Mouse (Mus musculus) stomach, embryonic 15.5 days (tissue): ENCODE measurements around the gene Col5a2. TPM values are rescaled to one million over a fixed set of nuclear protein-coding genes. Genes with fewer than 3 reads are reported as not detected.
A peak's percentile ranks its signal among the peaks of the same experiment; 100 is the strongest.
"Not testable (repeated sequence)": the region's sequence is repeated elsewhere in the genome, so short reads cannot be mapped to it uniquely, and the experiment has no call there.

ENCODE experiments used
- ATAC-seq: fragments of 200-750 bp; cut with Nextera tagmentation; 2 replicates; pipeline ENCODE4 v1.8.0; 2017; ENCODE audit warnings: low read depth, moderate number of reproducible peaks, moderate TSS enrichment; ENCODE audit not compliant: insufficient read depth, low FRiP score
- H3K27ac ChIP-seq: fragments of 300-500 bp; sonication (generic); 2 replicates; pipeline ENCODE4 v1.5.1; 2015; ENCODE audit warnings: mild to moderate bottlenecking, inconsistent platforms
- H3K27me3 ChIP-seq: fragments of 300-500 bp; sonication (generic); replicated peaks from 2 replicates; pipeline ENCODE4 v1.6.1; 2015; ENCODE audit warnings: inconsistent platforms
- H3K36me3 ChIP-seq: fragments of 300-500 bp; sonication (generic); 2 replicates; pipeline ENCODE4 v1.6.1; 2015; ENCODE audit warnings: inconsistent platforms
- H3K4me1 ChIP-seq: fragments of 300-500 bp; sonication (generic); 2 replicates; pipeline ENCODE4 v1.6.1; 2015; ENCODE audit warnings: inconsistent platforms
- H3K4me2 ChIP-seq: fragments of 300-500 bp; sonication (generic); 2 replicates; pipeline ENCODE4 v1.6.1; 2015; ENCODE audit warnings: mild to moderate bottlenecking, inconsistent platforms
- H3K4me3 ChIP-seq: fragments of 300-500 bp; sonication (generic); replicated peaks from 2 replicates; pipeline ENCODE4 v1.5.1; 2015; ENCODE audit warnings: inconsistent platforms
- H3K9ac ChIP-seq: fragments of 300-500 bp; sonication (generic); 2 replicates; pipeline ENCODE4 v1.6.1; 2015; ENCODE audit warnings: inconsistent platforms
- H3K9me3 ChIP-seq: fragments of 300-500 bp; sonication (generic); 2 replicates; pipeline ENCODE4 v1.6.1; 2016; ENCODE audit warnings: inconsistent platforms
- WGBS: fragments of 180-500 bp; shearing (Covaris S2); methylation state at CpG from one replicate; pipeline ENCODE4 v1.1.7; 2015; 5-methylcytosine and 5-hydroxymethylcytosine counted together
- polyA plus RNA-seq: library from polyadenylated mRNA; unstranded; fragments of >200 nt; fragmentation: Nextera tagmentation; extraction: Ambion mirVana; gene quantifications from 2 replicates; pipeline ENCODE4 v1.2.1, GENCODE M21; 2015

The Col5a2 gene
- polyA plus RNA-seq, 1 experiment from 2014 or later, result 91.0 TPM

- Histone ChIP-seq H3K27me3 (no peaks in the 10 kb centered on the region), H3K9me3 (no peaks in the 10 kb centered on the region), H3K9ac (no peak overlapping the region), H3K4me3 (no peak overlapping the region), H3K4me2 (no peak overlapping the region), H3K27ac (no peak overlapping the region), H3K4me1 (no peaks in the 10 kb centered on the region), H3K36me3 (no peaks in the 10 kb centered on the region)
- 86% methylated on average over 4 of the region's 4 CpGs for WGBS
- no peak for ATAC-seq
Observed at GRCm38 (mm10) chr1:45492130-45492723, 10.9 kb downstream of the Col5a2 start.

GRCm38 (mm10) chr1:45490451-45490850 is 12.6 kb downstream of the Col5a2 start:
- Histone ChIP-seq H3K27ac (no peak overlapping the region), H3K4me2 (no peak overlapping the region), H3K36me3 (no peaks in the 10 kb centered on the region), H3K27me3 (no peaks in the 10 kb centered on the region), H3K9ac (no peak overlapping the region), H3K4me1 (no peaks in the 10 kb centered on the region), H3K4me3 (no peak overlapping the region), H3K9me3 (no peaks in the 10 kb centered on the region)
- no peak for ATAC-seq
- WGBS, result 89% methylated on average over 1 of the region's 1 CpGs

- H3K4me2 ChIP-seq, result no peak overlapping the region
- no peaks in the 10 kb centered on the region for H3K4me1 ChIP-seq
- H3K27ac ChIP-seq, result no peak overlapping the region
- no peak overlapping the region for H3K4me3 ChIP-seq
- H3K36me3 ChIP-seq, result no peaks in the 10 kb centered on the region
- ATAC-seq, result no peak
- no peak overlapping the region for H3K9ac ChIP-seq
- WGBS, result 59% methylated on average over 1 of the region's 1 CpGs
- H3K9me3 ChIP-seq, result no peaks in the 10 kb centered on the region
- H3K27me3 ChIP-seq, result no peaks in the 10 kb centered on the region
Observed at GRCm38 (mm10) chr1:45488291-45488690, 14.8 kb downstream of the Col5a2 start.

GRCm38 (mm10) chr1:45483001-45483400 is 20.1 kb downstream of the Col5a2 start:
- 80% methylated on average over 4 of the region's 4 CpGs for WGBS
- H3K4me3 ChIP-seq, result no peak overlapping the region
- no peaks in the 10 kb centered on the region for H3K9me3 ChIP-seq
- no peaks in the 10 kb centered on the region for H3K4me1 ChIP-seq
- H3K27me3 ChIP-seq, result no peaks in the 10 kb centered on the region
- H3K9ac ChIP-seq, result no peak overlapping the region
- H3K27ac ChIP-seq, result no peak overlapping the region
- no peak overlapping the region for H3K4me2 ChIP-seq
- H3K36me3 ChIP-seq, result no peaks in the 10 kb centered on the region
- no peak for ATAC-seq

- Histone ChIP-seq H3K36me3 (no peaks in the 10 kb centered on the region), H3K4me3 (no peak overlapping the region), H3K27ac (no peak overlapping the region), H3K4me2 (no peak overlapping the region), H3K27me3 (no peaks in the 10 kb centered on the region), H3K9me3 (no peaks in the 10 kb centered on the region), H3K9ac (no peak overlapping the region), H3K4me1 (no peaks in the 10 kb centered on the region)
- no peak for ATAC-seq
- WGBS, result 89% methylated on average over 1 of the region's 1 CpGs
Observed at GRCm38 (mm10) chr1:45481876-45482275, 21.2 kb downstream of the Col5a2 start.

- Histone ChIP-seq H3K36me3 (no peaks in the 10 kb centered on the region), H3K27me3 (no peaks in the 10 kb centered on the region), H3K4me3 (no peak overlapping the region), H3K4me2 (no peak overlapping the region), H3K27ac (no peak overlapping the region), H3K9me3 (no peaks in the 10 kb centered on the region), H3K9ac (no peak overlapping the region), H3K4me1 (no peaks in the 10 kb centered on the region)
- no peak for ATAC-seq
Observed at GRCm38 (mm10) chr1:45479087-45479486, 24.0 kb downstream of the Col5a2 start.

GRCm38 (mm10) chr1:45472751-45473150 is 30.3 kb downstream of the Col5a2 start:
- H3K4me1 ChIP-seq, result no peaks in the 10 kb centered on the region
- H3K4me3 ChIP-seq, result no peak overlapping the region
- H3K36me3 ChIP-seq, result no peaks in the 10 kb centered on the region
- 49% methylated on average over 4 of the region's 4 CpGs for WGBS
- H3K27me3 ChIP-seq, result no peaks in the 10 kb centered on the region
- no peak overlapping the region for H3K27ac ChIP-seq
- no peak overlapping the region for H3K9ac ChIP-seq
- H3K4me2 ChIP-seq, result no peak overlapping the region
- no peaks in the 10 kb centered on the region for H3K9me3 ChIP-seq
- no peak for ATAC-seq

- no peak overlapping the region for H3K4me2 ChIP-seq
- no peaks in the 10 kb centered on the region for H3K4me1 ChIP-seq
- no peak overlapping the region for H3K27ac ChIP-seq
- no peaks in the 10 kb centered on the region for H3K36me3 ChIP-seq
- no peak overlapping the region for H3K9ac ChIP-seq
- no peaks in the 10 kb centered on the region for H3K9me3 ChIP-seq
- ATAC-seq, result no peak
- H3K4me3 ChIP-seq, result no peak overlapping the region
- 91% methylated on average over 2 of the region's 2 CpGs for WGBS
- no peaks in the 10 kb centered on the region for H3K27me3 ChIP-seq
Observed at GRCm38 (mm10) chr1:45460767-45461166, 42.3 kb downstream of the Col5a2 start.

GRCm38 (mm10) chr1:45455763-45456162 is 47.3 kb downstream of the Col5a2 start:
- Histone ChIP-seq H3K4me2 (no peak overlapping the region), H3K27me3 (no peaks in the 10 kb centered on the region), H3K36me3 (no peaks in the 10 kb centered on the region), H3K27ac (no peak overlapping the region), H3K9me3 (no peaks in the 10 kb centered on the region), H3K4me1 (no peaks in the 10 kb centered on the region), H3K4me3 (no peak overlapping the region), H3K9ac (no peak overlapping the region)
- no peak for ATAC-seq
- WGBS, result 87% methylated on average over 1 of the region's 1 CpGs

GRCm38 (mm10) chr1:45448856-45449255 is 54.2 kb downstream of the Col5a2 start:
- Histone ChIP-seq H3K9ac (no peak overlapping the region), H3K4me3 (no peak overlapping the region), H3K36me3 (no peaks in the 10 kb centered on the region), H3K9me3 (no peaks in the 10 kb centered on the region), H3K27me3 (no peaks in the 10 kb centered on the region), H3K27ac (no peak overlapping the region), H3K4me2 (no peak overlapping the region), H3K4me1 (no peaks in the 10 kb centered on the region)
- WGBS, result 84% methylated on average over 1 of the region's 1 CpGs
- ATAC-seq, result no peak

- Histone ChIP-seq H3K27ac (no peak overlapping the region), H3K27me3 (no peaks in the 10 kb centered on the region), H3K9me3 (no peaks in the 10 kb centered on the region), H3K9ac (no peak overlapping the region), H3K36me3 (0 out of 2 replicates have a peak, but pooled peaks cover 6% of the 10 kb centered on the region), H3K4me2 (no peak overlapping the region), H3K4me3 (no peak overlapping the region), H3K4me1 (no peaks in the 10 kb centered on the region)
- peak; percentile 31; the same call in 1 of the 2 replicates for ATAC-seq
- WGBS, result 21% methylated on average over 3 of the region's 3 CpGs
Observed at GRCm38 (mm10) chr1:45431922-45432321, 71.2 kb downstream of the Col5a2 start.

- WGBS, result 71% methylated on average over 4 of the region's 4 CpGs
- no peak overlapping the region for H3K4me3 ChIP-seq
- H3K4me1 ChIP-seq, result no peaks in the 10 kb centered on the region
- no peak overlapping the region for H3K4me2 ChIP-seq
- no peak for ATAC-seq
- no peak overlapping the region for H3K27ac ChIP-seq
- H3K27me3 ChIP-seq, result no peaks in the 10 kb centered on the region
- H3K9me3 ChIP-seq, result no peaks in the 10 kb centered on the region
- 0 out of 2 replicates have a peak, but pooled peaks cover 9% of the 10 kb centered on the region for H3K36me3 ChIP-seq
- H3K9ac ChIP-seq, result no peak overlapping the region
Observed at GRCm38 (mm10) chr1:45430520-45430919, 72.6 kb downstream of the Col5a2 start.

- not testable (repeated sequence) for H3K36me3 ChIP-seq, ATAC-seq, H3K4me3 ChIP-seq, H3K27me3 ChIP-seq, H3K9me3 ChIP-seq, H3K27ac ChIP-seq, H3K9ac ChIP-seq, H3K4me1 ChIP-seq, H3K4me2 ChIP-seq
- 77% methylated on average over 5 of the region's 5 CpGs for WGBS
Observed at GRCm38 (mm10) chr1:45429145-45429544, 73.9 kb downstream of the Col5a2 start.
